Mouse (Mus musculus) E14TG2a.4 (cell line): ENCODE data around the gene Bsn.

Experiments
- H3K27me3 ChIP-seq: 2 replicates; pipeline ENCODE4 v1.6.1; 2014; ENCODE audit warnings: low read length, control low read depth; ENCODE audit not compliant: insufficient read depth
- H3K36me3 ChIP-seq: 2 replicates; pipeline ENCODE4 v1.6.1; 2014; ENCODE audit warnings: low read length, control low read depth; ENCODE audit not compliant: insufficient read depth
- H3K4me1 ChIP-seq: replicated peaks from 2 replicates; pipeline ENCODE4 v1.6.1; 2014; ENCODE audit warnings: low read depth, low read length, control low read depth
- H3K4me3 ChIP-seq: replicated peaks from 2 replicates; pipeline ENCODE4 v1.5.1; 2014; ENCODE audit warnings: mild to moderate bottlenecking, low read length
- H3K9me3 ChIP-seq: 2 replicates; pipeline ENCODE4 v1.6.1; 2014; ENCODE audit warnings: low read length, control low read depth
- CTCF ChIP-seq: conservative IDR thresholded peaks from 2 replicates; pipeline ENCODE4 v1.5.1; 2014; ENCODE audit warnings: low read length
- NANOG ChIP-seq: IDR thresholded peaks from 2 replicates; pipeline ENCODE4 v1.6.1; 2014; ENCODE audit warnings: borderline replicate concordance, low read length, mixed read lengths
- POU5F1 ChIP-seq: IDR thresholded peaks from 2 replicates; pipeline ENCODE4 v1.6.1; 2014; ENCODE audit warnings: low read length, borderline replicate concordance

Gene Bsn

GRCm38 (mm10) chr9:108071801-108072200 is 118.4 kb downstream of the Bsn start:
- TF ChIP-seq NANOG, result no peak
- no peak for TF ChIP-seq POU5F1
- TF ChIP-seq CTCF, result no peak
- peaks cover 22% of the 10 kb centered on the region for H3K4me1 ChIP-seq
- no peaks in the 10 kb centered on the region for H3K9me3 ChIP-seq
- peaks cover 24% of the 10 kb centered on the region for H3K36me3 ChIP-seq
- H3K4me3 ChIP-seq, result no peak overlapping the region
- H3K27me3 ChIP-seq, result no peaks in the 10 kb centered on the region

GRCm38 (mm10) chr9:108069529-108069928 is 120.7 kb downstream of the Bsn start:
- peaks cover 26% of the 10 kb centered on the region for H3K4me1 ChIP-seq
- H3K36me3 ChIP-seq, result peaks cover 27% of the 10 kb centered on the region
- H3K9me3 ChIP-seq, result no peaks in the 10 kb centered on the region
- TF ChIP-seq CTCF (no peak), POU5F1 (no peak), NANOG (no peak)
- no peaks in the 10 kb centered on the region for H3K27me3 ChIP-seq
- no peak overlapping the region for H3K4me3 ChIP-seq

- peaks cover 28% of the 10 kb centered on the region for H3K4me1 ChIP-seq
- H3K9me3 ChIP-seq, result no peaks in the 10 kb centered on the region
- H3K4me3 ChIP-seq, result no peak overlapping the region
- no peaks in the 10 kb centered on the region for H3K27me3 ChIP-seq
- TF ChIP-seq POU5F1, result no peak
- TF ChIP-seq NANOG, result no peak
- no peak for TF ChIP-seq CTCF
- H3K36me3 ChIP-seq, result peaks cover 33% of the 10 kb centered on the region
Measured at GRCm38 (mm10) chr9:108069007-108069406, 121.2 kb downstream of the Bsn start.

GRCm38 (mm10) chr9:108067900-108068299 is 122.3 kb downstream of the Bsn start:
- no peak overlapping the region for H3K4me3 ChIP-seq
- H3K4me1 ChIP-seq, result peaks cover 39% of the 10 kb centered on the region
- H3K27me3 ChIP-seq, result no peaks in the 10 kb centered on the region
- peaks cover 44% of the 10 kb centered on the region for H3K36me3 ChIP-seq
- no peaks in the 10 kb centered on the region for H3K9me3 ChIP-seq
- TF ChIP-seq CTCF, result peak; percentile 99
- TF ChIP-seq NANOG, result no peak
- TF ChIP-seq POU5F1, result no peak

GRCm38 (mm10) chr9:108067199-108067598 is 123.0 kb downstream of the Bsn start:
- H3K27me3 ChIP-seq, result no peaks in the 10 kb centered on the region
- TF ChIP-seq CTCF, result peak; percentile 21
- no peak for TF ChIP-seq NANOG
- no peak for TF ChIP-seq POU5F1
- H3K9me3 ChIP-seq, result no peaks in the 10 kb centered on the region
- H3K36me3 ChIP-seq, result peaks cover 51% of the 10 kb centered on the region
- peaks cover 37% of the 10 kb centered on the region for H3K4me1 ChIP-seq
- H3K4me3 ChIP-seq, result no peak overlapping the region

GRCm38 (mm10) chr9:108065491-108066011 is 124.6 kb downstream of the Bsn start:
- peaks cover 39% of the 10 kb centered on the region for H3K4me1 ChIP-seq
- TF ChIP-seq CTCF (peak; percentile 59), NANOG (no peak), POU5F1 (no peak)
- no peaks in the 10 kb centered on the region for H3K27me3 ChIP-seq
- H3K4me3 ChIP-seq, result no peak overlapping the region
- H3K9me3 ChIP-seq, result no peaks in the 10 kb centered on the region
- H3K36me3 ChIP-seq, result peaks cover 52% of the 10 kb centered on the region

- TF ChIP-seq POU5F1 (no peak), NANOG (no peak), CTCF (no peak)
- Histone ChIP-seq H3K9me3 (no peaks in the 10 kb centered on the region), H3K4me1 (peaks cover 44% of the 10 kb centered on the region), H3K36me3 (peaks cover 54% of the 10 kb centered on the region), H3K4me3 (0 out of 2 replicates have a peak overlapping the region, but pooled peaks have one; percentile 1), H3K27me3 (no peaks in the 10 kb centered on the region)
Measured at GRCm38 (mm10) chr9:108063361-108063760, 126.8 kb downstream of the Bsn start.

- H3K9me3 ChIP-seq, result no peaks in the 10 kb centered on the region
- H3K4me3 ChIP-seq, result no peak overlapping the region
- peaks cover 40% of the 10 kb centered on the region for H3K4me1 ChIP-seq
- no peaks in the 10 kb centered on the region for H3K27me3 ChIP-seq
- TF ChIP-seq CTCF (no peak), POU5F1 (no peak), NANOG (no peak)
- peaks cover 66% of the 10 kb centered on the region for H3K36me3 ChIP-seq
Measured at GRCm38 (mm10) chr9:108062142-108062541, 128.0 kb downstream of the Bsn start.

- peaks cover 60% of the 10 kb centered on the region for H3K36me3 ChIP-seq
- H3K4me3 ChIP-seq, result no peak overlapping the region
- no peaks in the 10 kb centered on the region for H3K9me3 ChIP-seq
- TF ChIP-seq CTCF (no peak), NANOG (no peak), POU5F1 (no peak)
- peaks cover 65% of the 10 kb centered on the region for H3K4me1 ChIP-seq
- no peaks in the 10 kb centered on the region for H3K27me3 ChIP-seq
Measured at GRCm38 (mm10) chr9:108058291-108058690, 131.9 kb downstream of the Bsn start.
